Mouse (Mus musculus): ENCODE data around the gene Zfp341. TPM values are rescaled to one million over a fixed set of nuclear protein-coding genes. Genes with fewer than 3 reads are reported as not detected.

The Zfp341 gene
- polyA plus RNA-seq, 1 experiment from 2014 or later, result 2.0 TPM

- Histone ChIP-seq H3K27me3 (ENCODE audit: control insufficient read depth, insufficient read depth, low read length) (no peaks in the 10 kb centered on the region), H3K9me3 (ENCODE audit: control insufficient read depth, low read length) (no peaks in the 10 kb centered on the region), H3K4me3 (ENCODE audit: low read depth, low read length) (no peak overlapping the region), H3K27ac (ENCODE audit: low read depth, low read length) (no peak overlapping the region), H3K9ac (replicated peaks; ENCODE audit: low read depth, low read length) (no peak overlapping the region), H3K36me3 (ENCODE audit: control insufficient read depth, insufficient read depth, low read length) (no peaks in the 10 kb centered on the region), H3K4me1 (ENCODE audit: control insufficient read depth, insufficient read depth, low read length) (peaks cover 12% of the 10 kb centered on the region), H3K4me2 (ENCODE audit: low read depth, low read length) (no peak overlapping the region)
- no peak for ATAC-seq (ENCODE audit: low read depth)
- 65% methylated on average over 6 of the region's 6 CpGs for WGBS
These were observed 12.5 kb upstream of the Zfp341 start for GRCm38 (mm10) chr2:154600586-154600985.

GRCm38 (mm10) chr2:154601324-154601723 is 11.8 kb upstream of the Zfp341 start:
- no peak for ATAC-seq (ENCODE audit: low read depth)
- Histone ChIP-seq H3K4me2 (ENCODE audit: low read depth, low read length) (no peak overlapping the region), H3K36me3 (ENCODE audit: control insufficient read depth, insufficient read depth, low read length) (no peaks in the 10 kb centered on the region), H3K9me3 (ENCODE audit: control insufficient read depth, low read length) (no peaks in the 10 kb centered on the region), H3K4me3 (ENCODE audit: low read depth, low read length) (no peak overlapping the region), H3K9ac (replicated peaks; ENCODE audit: low read depth, low read length) (no peak overlapping the region), H3K27me3 (ENCODE audit: control insufficient read depth, insufficient read depth, low read length) (no peaks in the 10 kb centered on the region), H3K4me1 (ENCODE audit: control insufficient read depth, insufficient read depth, low read length) (peaks cover 12% of the 10 kb centered on the region), H3K27ac (ENCODE audit: low read depth, low read length) (no peak overlapping the region)
- 80% methylated on average over 3 of the region's 3 CpGs for WGBS

- Histone ChIP-seq H3K4me3 (ENCODE audit: low read depth, low read length) (peak overlapping the region; percentile 73), H3K9me3 (ENCODE audit: control insufficient read depth, low read length) (no peaks in the 10 kb centered on the region), H3K4me1 (ENCODE audit: control insufficient read depth, insufficient read depth, low read length) (peaks cover 12% of the 10 kb centered on the region), H3K27ac (ENCODE audit: low read depth, low read length) (peak overlapping the region; percentile 28; the same call in 1 of the 2 replicates), H3K27me3 (ENCODE audit: control insufficient read depth, insufficient read depth, low read length) (no peaks in the 10 kb centered on the region), H3K4me2 (ENCODE audit: low read depth, low read length) (peak overlapping the region; percentile 79), H3K36me3 (ENCODE audit: control insufficient read depth, insufficient read depth, low read length) (no peaks in the 10 kb centered on the region), H3K9ac (replicated peaks; ENCODE audit: low read depth, low read length) (peak overlapping the region; percentile 72)
- no peak; the same call in 1 of the 2 replicates for ATAC-seq (ENCODE audit: low read depth)
- 21% methylated on average over 22 of the region's 22 CpGs for WGBS
These were observed 10.0 kb upstream of the Zfp341 start for GRCm38 (mm10) chr2:154603007-154603637.

- Histone ChIP-seq H3K4me3 (ENCODE audit: low read depth, low read length) (peak within 1 kb of the TSS; percentile 73), H3K9me3 (ENCODE audit: control insufficient read depth, low read length) (no peaks in the 10 kb centered on the region), H3K4me1 (ENCODE audit: control insufficient read depth, insufficient read depth, low read length) (peaks cover 12% of the 10 kb centered on the region), H3K27me3 (ENCODE audit: control insufficient read depth, insufficient read depth, low read length) (no peaks in the 10 kb centered on the region), H3K9ac (replicated peaks; ENCODE audit: low read depth, low read length) (peak within 1 kb of the TSS; percentile 72), H3K36me3 (ENCODE audit: control insufficient read depth, insufficient read depth, low read length) (no peaks in the 10 kb centered on the region), H3K4me2 (ENCODE audit: low read depth, low read length) (peak within 1 kb of the TSS; percentile 79), H3K27ac (ENCODE audit: low read depth, low read length) (peak within 1 kb of the TSS; percentile 28; the same call in 1 of the 2 replicates)
- under 1% methylated on average over 13 of the region's 13 CpGs for WGBS
- peak; percentile 100 for ATAC-seq (ENCODE audit: low read depth)
These were observed 9.4 kb upstream of the Zfp341 start, which contains the start of gene Pxmp4 for GRCm38 (mm10) chr2:154603638-154604153. Gene Pxmp4 (minus strand): TSS chr2:154603708.

- Histone ChIP-seq H3K27me3 (ENCODE audit: control insufficient read depth, insufficient read depth, low read length) (no peaks in the 10 kb centered on the region), H3K4me3 (ENCODE audit: low read depth, low read length) (peak overlapping the region; percentile 73; the same call in 1 of the 2 replicates), H3K4me1 (ENCODE audit: control insufficient read depth, insufficient read depth, low read length) (peaks cover 12% of the 10 kb centered on the region), H3K9ac (replicated peaks; ENCODE audit: low read depth, low read length) (no peak overlapping the region), H3K27ac (ENCODE audit: low read depth, low read length) (no peak overlapping the region), H3K4me2 (ENCODE audit: low read depth, low read length) (peak overlapping the region; percentile 79), H3K36me3 (ENCODE audit: control insufficient read depth, insufficient read depth, low read length) (no peaks in the 10 kb centered on the region), H3K9me3 (ENCODE audit: control insufficient read depth, low read length) (no peaks in the 10 kb centered on the region)
- ATAC-seq (ENCODE audit: low read depth), result no peak
- WGBS, result 50% methylated on average over 7 of the region's 7 CpGs
These were observed 8.9 kb upstream of the Zfp341 start for GRCm38 (mm10) chr2:154604156-154604555.

GRCm38 (mm10) chr2:154606965-154607364 is 6.1 kb upstream of the Zfp341 start:
- no peak for ATAC-seq (ENCODE audit: low read depth)
- H3K4me3 ChIP-seq (ENCODE audit: low read depth, low read length), result no peak overlapping the region
- H3K9me3 ChIP-seq (ENCODE audit: control insufficient read depth, low read length), result no peaks in the 10 kb centered on the region
- no peaks in the 10 kb centered on the region for H3K36me3 ChIP-seq (ENCODE audit: control insufficient read depth, insufficient read depth, low read length)
- H3K4me1 ChIP-seq (ENCODE audit: control insufficient read depth, insufficient read depth, low read length), result peaks cover 12% of the 10 kb centered on the region
- no peaks in the 10 kb centered on the region for H3K27me3 ChIP-seq (ENCODE audit: control insufficient read depth, insufficient read depth, low read length)
- no peak overlapping the region for H3K4me2 ChIP-seq (ENCODE audit: low read depth, low read length)
- no peak overlapping the region for H3K27ac ChIP-seq (ENCODE audit: low read depth, low read length)
- H3K9ac ChIP-seq (replicated peaks; ENCODE audit: low read depth, low read length), result no peak overlapping the region
- 94% methylated on average over 1 of the region's 1 CpGs for WGBS

- Histone ChIP-seq H3K4me3 (ENCODE audit: low read depth, low read length) (no peak overlapping the region), H3K36me3 (ENCODE audit: control insufficient read depth, insufficient read depth, low read length) (no peaks in the 10 kb centered on the region), H3K9me3 (ENCODE audit: control insufficient read depth, low read length) (no peaks in the 10 kb centered on the region), H3K27me3 (ENCODE audit: control insufficient read depth, insufficient read depth, low read length) (no peaks in the 10 kb centered on the region), H3K4me2 (ENCODE audit: low read depth, low read length) (no peak overlapping the region), H3K4me1 (ENCODE audit: control insufficient read depth, insufficient read depth, low read length) (peaks cover 5% of the 10 kb centered on the region; the same call in 1 of the 2 replicates), H3K27ac (ENCODE audit: low read depth, low read length) (no peak overlapping the region), H3K9ac (replicated peaks; ENCODE audit: low read depth, low read length) (no peak overlapping the region)
- no peak for ATAC-seq (ENCODE audit: low read depth)
- WGBS, result 65% methylated on average over 10 of the region's 10 CpGs
These were observed 3.9 kb upstream of the Zfp341 start for GRCm38 (mm10) chr2:154609050-154609767.

DNA sequence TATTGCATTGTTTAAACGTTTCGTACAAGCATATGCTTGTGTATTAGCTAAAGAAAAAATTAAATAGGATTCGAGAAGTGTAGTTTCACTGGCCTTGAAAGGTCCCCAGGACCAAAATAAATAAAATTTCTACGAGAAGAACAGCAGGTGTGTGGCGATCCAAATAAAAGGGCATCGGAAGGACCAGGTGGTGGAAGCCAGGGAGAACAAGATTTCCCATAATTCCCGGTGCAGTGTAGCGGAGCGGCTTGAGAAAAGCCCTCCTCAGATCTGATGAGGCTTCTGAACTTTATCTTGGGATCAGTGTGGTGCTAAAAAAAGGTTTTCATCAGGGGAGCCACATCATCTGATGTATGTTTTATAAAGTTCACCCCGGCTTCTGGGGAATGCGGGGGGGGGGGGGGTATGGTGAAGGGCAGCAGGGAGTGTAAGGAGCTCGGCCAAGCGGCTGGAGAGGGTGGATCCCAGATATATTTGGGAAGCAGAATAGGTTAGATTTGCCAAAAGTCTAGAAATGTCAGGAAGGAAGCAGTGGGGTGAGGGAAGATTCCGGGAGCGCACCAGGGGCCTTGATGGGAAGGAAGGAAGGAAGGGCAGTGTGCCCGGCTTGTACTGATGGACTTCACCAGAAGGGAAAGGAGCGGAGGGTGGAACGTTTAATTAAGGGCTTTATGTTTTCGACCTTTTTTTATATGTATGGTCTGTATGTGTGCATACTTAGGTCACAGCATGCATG is 1.9 kb downstream of the Zfp341 start:
- Histone ChIP-seq H3K27ac (ENCODE audit: low read depth, low read length) (no peak overlapping the region), H3K9ac (replicated peaks; ENCODE audit: low read depth, low read length) (no peak overlapping the region), H3K4me3 (ENCODE audit: low read depth, low read length) (no peak overlapping the region), H3K9me3 (ENCODE audit: control insufficient read depth, low read length) (no peaks in the 10 kb centered on the region), H3K4me2 (ENCODE audit: low read depth, low read length) (0 out of 2 replicates have a peak overlapping the region, but pooled peaks have one; percentile 5), H3K36me3 (ENCODE audit: control insufficient read depth, insufficient read depth, low read length) (no peaks in the 10 kb centered on the region), H3K4me1 (ENCODE audit: control insufficient read depth, insufficient read depth, low read length) (peaks cover 9% of the 10 kb centered on the region; the same call in 1 of the 2 replicates), H3K27me3 (ENCODE audit: control insufficient read depth, insufficient read depth, low read length) (no peaks in the 10 kb centered on the region)
- WGBS, result 76% methylated on average over 18 of the region's 19 CpGs
- no peak for ATAC-seq (ENCODE audit: low read depth)

Measured in neural tube, embryonic 14.5 days (tissue).